Mouse (Mus musculus) hindbrain, embryonic 16.5 days (tissue): Measurements from ENCODE around the gene Gm7168. TPM values are rescaled to one million over a fixed set of nuclear protein-coding genes. Genes with fewer than 3 reads are reported as not detected.
"Not testable (repeated sequence)": the region's sequence is repeated elsewhere in the genome, so short reads cannot be mapped to it uniquely, and the experiment has no call there.

ENCODE experiments used
- ATAC-seq: fragments of 200-750 bp; cut with Nextera tagmentation; 2 replicates; pipeline ENCODE4 v1.8.0; 2017; ENCODE audit warnings: moderate TSS enrichment, moderate library complexity
- H3K27ac ChIP-seq: fragments of 300-500 bp; sonication (generic); 2 replicates; pipeline ENCODE4 v1.5.1; 2014; ENCODE audit warnings: low read depth, mild to moderate bottlenecking, control low read depth, low read length, moderate library complexity
- H3K27me3 ChIP-seq: fragments of 300-500 bp; sonication (generic); replicated peaks from 2 replicates; pipeline ENCODE4 v1.6.1; 2014; ENCODE audit warnings: low read length; ENCODE audit not compliant: control insufficient read depth, insufficient read depth
- H3K36me3 ChIP-seq: fragments of 300-500 bp; sonication (generic); 2 replicates; pipeline ENCODE4 v1.6.1; 2014; ENCODE audit warnings: mild to moderate bottlenecking, low read length, moderate library complexity, mixed read lengths; ENCODE audit not compliant: control insufficient read depth, insufficient read depth
- H3K4me1 ChIP-seq: fragments of 300-500 bp; sonication (generic); 2 replicates; pipeline ENCODE4 v1.6.1; 2014; ENCODE audit warnings: low read depth, low read length; ENCODE audit not compliant: control insufficient read depth, insufficient read depth
- H3K4me2 ChIP-seq: fragments of 300-500 bp; sonication (generic); 2 replicates; pipeline ENCODE4 v1.6.1; 2014; ENCODE audit warnings: mild to moderate bottlenecking, low read length, control low read depth, moderate library complexity
- H3K4me3 ChIP-seq: fragments of 300-500 bp; sonication (generic); 2 replicates; pipeline ENCODE4 v1.5.1; 2014; ENCODE audit warnings: mild to moderate bottlenecking, low read length, control low read depth, moderate library complexity
- H3K9ac ChIP-seq: fragments of 300-500 bp; sonication (generic); 2 replicates; pipeline ENCODE4 v1.6.1; 2014; ENCODE audit warnings: low read depth, mild to moderate bottlenecking, control low read depth, low read length, moderate library complexity
- H3K9me3 ChIP-seq: fragments of 300-500 bp; sonication (generic); 2 replicates; pipeline ENCODE4 v1.6.1; 2014; ENCODE audit warnings: mild to moderate bottlenecking, low read length, moderate library complexity; ENCODE audit not compliant: control insufficient read depth
- WGBS: fragments of 180-500 bp; shearing (Covaris S2); extraction: QIAGEN DNeasy Blood & Tissue Kit; methylation state at CpG from one replicate; pipeline ENCODE4 v1.1.7; 2014; 5-methylcytosine and 5-hydroxymethylcytosine counted together
- polyA plus RNA-seq: library from polyadenylated mRNA; unstranded; fragments of >200 nt; fragmentation: Nextera tagmentation; extraction: Ambion mirVana; gene quantifications from 2 replicates; pipeline ENCODE4 v1.2.1, GENCODE M21; 2015

Gene Gm7168
- polyA plus RNA-seq, 1 experiment from 2014 or later = not detected

DNA sequence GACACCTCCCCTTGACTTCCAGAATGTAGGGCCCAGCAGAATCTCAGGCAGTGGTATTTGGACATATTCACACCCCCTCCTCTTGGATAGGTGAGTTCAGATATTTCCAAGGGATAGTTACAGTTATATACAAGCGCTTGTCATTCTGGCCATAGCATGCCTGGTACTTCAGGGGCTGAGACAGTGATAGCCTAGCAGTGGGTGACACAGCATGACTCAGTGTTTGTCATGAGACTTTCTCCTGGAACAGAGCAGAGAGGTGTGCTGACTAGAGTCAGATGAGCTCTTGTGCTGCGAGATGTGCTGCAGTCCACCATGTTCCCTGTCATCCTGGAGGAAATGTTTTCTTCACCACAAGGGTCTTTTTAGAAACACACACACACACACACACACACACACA lies 23.6 kb upstream of the Gm7168 start:
- Histone ChIP-seq H3K9me3 (no peaks in the 10 kb centered on the region), H3K4me2 (no peak overlapping the region), H3K27me3 (no peaks in the 10 kb centered on the region), H3K4me3 (no peak overlapping the region), H3K36me3 (no peaks in the 10 kb centered on the region), H3K27ac (no peak overlapping the region), H3K9ac (no peak overlapping the region), H3K4me1 (no peaks in the 10 kb centered on the region)
- no peak for ATAC-seq
- 97% methylated on average over 2 of the region's 2 CpGs for WGBS

DNA sequence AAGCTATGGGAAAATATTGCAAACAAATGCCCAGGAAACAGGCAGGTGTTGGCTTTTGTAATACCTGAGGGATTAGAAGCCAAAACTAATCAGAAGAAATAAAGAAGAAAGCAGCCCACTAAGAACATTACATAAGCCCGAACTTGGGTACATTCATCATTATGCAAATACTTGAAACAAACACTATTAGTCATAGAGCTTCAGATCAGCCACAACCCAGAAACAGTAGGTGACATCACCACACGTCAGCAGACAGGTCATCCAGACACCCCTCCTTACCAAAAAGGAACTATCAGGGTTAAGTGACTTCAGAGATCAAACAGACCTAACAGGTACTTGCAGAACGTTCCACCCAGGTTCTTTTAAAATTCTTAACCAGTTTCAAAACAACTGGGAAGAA lies 22.2 kb upstream of the Gm7168 start:
- ATAC-seq = no peak
- no peak overlapping the region for H3K4me2 ChIP-seq

GRCm38 (mm10) chr17:13930421-13930820 lies 17.8 kb upstream of the Gm7168 start:
- H3K27me3 ChIP-seq = no peaks in the 10 kb centered on the region
- no peak overlapping the region for H3K4me2 ChIP-seq
- no peak for ATAC-seq
- no peak overlapping the region for H3K4me3 ChIP-seq
- WGBS = 90% methylated on average over 9 of the region's 9 CpGs
- H3K9me3 ChIP-seq = no peaks in the 10 kb centered on the region
- no peaks in the 10 kb centered on the region for H3K36me3 ChIP-seq
- no peak overlapping the region for H3K27ac ChIP-seq
- no peak overlapping the region for H3K9ac ChIP-seq
- no peaks in the 10 kb centered on the region for H3K4me1 ChIP-seq

More for the DNA sequence above, 22.2 kb upstream of the Gm7168 start:
- 68% methylated on average over 3 of the region's 3 CpGs for WGBS
- H3K9ac ChIP-seq = no peak overlapping the region
- no peaks in the 10 kb centered on the region for H3K36me3 ChIP-seq
- no peaks in the 10 kb centered on the region for H3K9me3 ChIP-seq
- no peak overlapping the region for H3K27ac ChIP-seq
- H3K4me3 ChIP-seq = no peak overlapping the region
- H3K27me3 ChIP-seq = no peaks in the 10 kb centered on the region
- H3K4me1 ChIP-seq = no peaks in the 10 kb centered on the region

DNA sequence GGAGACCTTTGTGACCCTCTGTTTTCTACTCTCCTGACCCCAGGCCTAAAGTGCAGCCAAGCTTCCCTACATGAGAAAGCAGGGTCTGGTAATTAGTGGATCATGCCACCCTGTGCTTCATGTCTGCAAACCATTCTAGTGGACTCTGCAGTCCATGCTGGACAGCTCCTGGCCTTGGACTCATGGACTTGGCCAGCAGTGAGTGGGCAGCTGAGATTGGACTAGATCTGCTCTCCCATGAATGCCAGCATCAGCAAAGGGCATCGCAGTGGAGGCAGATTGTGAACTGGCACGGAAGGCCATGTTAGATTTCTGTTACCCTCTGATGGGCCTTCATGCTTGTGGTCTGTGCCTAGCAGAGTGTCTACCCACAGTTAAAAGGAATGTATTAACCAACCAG lies 12.8 kb upstream of the Gm7168 start:
- not testable (repeated sequence) for H3K27ac ChIP-seq, H3K4me2 ChIP-seq, H3K9ac ChIP-seq, H3K36me3 ChIP-seq, H3K4me3 ChIP-seq, ATAC-seq, H3K4me1 ChIP-seq, H3K27me3 ChIP-seq, H3K9me3 ChIP-seq
- 97% methylated on average over 2 of the region's 2 CpGs for WGBS

GRCm38 (mm10) chr17:13937787-13938186 lies 10.4 kb upstream of the Gm7168 start:
- H3K4me2 ChIP-seq = no peak overlapping the region
- no peak overlapping the region for H3K4me3 ChIP-seq
- ATAC-seq = no peak
- no peak overlapping the region for H3K9ac ChIP-seq
- no peaks in the 10 kb centered on the region for H3K36me3 ChIP-seq
- 94% methylated on average over 4 of the region's 4 CpGs for WGBS
- H3K27ac ChIP-seq = no peak overlapping the region
- no peaks in the 10 kb centered on the region for H3K4me1 ChIP-seq
- no peaks in the 10 kb centered on the region for H3K9me3 ChIP-seq
- H3K27me3 ChIP-seq = no peaks in the 10 kb centered on the region

- Histone ChIP-seq H3K4me2 (no peak overlapping the region), H3K9ac (no peak overlapping the region), H3K4me3 (no peak overlapping the region), H3K9me3 (no peaks in the 10 kb centered on the region), H3K4me1 (no peaks in the 10 kb centered on the region), H3K27me3 (no peaks in the 10 kb centered on the region), H3K36me3 (no peaks in the 10 kb centered on the region), H3K27ac (no peak overlapping the region)
- ATAC-seq = 0 out of 2 replicates have a peak, but pooled peaks have one; percentile 40
- WGBS = 70% methylated on average over 3 of the region's 3 CpGs
Measured at GRCm38 (mm10) chr17:13938652-13939051, 9.5 kb upstream of the Gm7168 start.

DNA sequence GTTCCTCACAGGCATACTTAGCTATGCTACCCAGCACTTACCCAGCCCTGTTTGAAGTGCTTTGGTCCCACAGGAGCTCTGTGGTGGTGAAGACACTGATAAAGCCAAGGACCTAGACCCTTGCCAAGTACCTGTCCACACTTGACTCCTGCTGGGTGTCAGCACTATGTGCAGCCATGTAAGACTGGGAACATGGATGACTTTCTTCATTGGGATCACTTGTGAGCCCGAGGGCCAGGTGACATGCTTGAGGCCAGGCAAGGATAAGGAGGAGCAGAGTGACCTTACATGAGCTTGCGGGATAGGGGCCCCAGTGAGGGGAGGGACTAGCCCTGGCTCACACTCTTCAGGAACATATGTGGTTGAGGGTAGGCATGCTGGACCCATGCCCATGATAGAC lies 8.9 kb upstream of the Gm7168 start:
- H3K36me3 ChIP-seq, H3K4me3 ChIP-seq, H3K9me3 ChIP-seq, H3K4me1 ChIP-seq, H3K27ac ChIP-seq, H3K27me3 ChIP-seq, ATAC-seq, H3K9ac ChIP-seq, H3K4me2 ChIP-seq: not testable (repeated sequence)
- WGBS = 87% methylated on average over 2 of the region's 2 CpGs

- H3K4me2 ChIP-seq = no peak overlapping the region
- no peaks in the 10 kb centered on the region for H3K4me1 ChIP-seq
- ATAC-seq = no peak
- 59% methylated on average over 1 of the region's 1 CpGs for WGBS
- H3K27ac ChIP-seq = no peak overlapping the region
- no peaks in the 10 kb centered on the region for H3K36me3 ChIP-seq
- no peaks in the 10 kb centered on the region for H3K27me3 ChIP-seq
- H3K9me3 ChIP-seq = no peaks in the 10 kb centered on the region
- H3K9ac ChIP-seq = no peak overlapping the region
- no peak overlapping the region for H3K4me3 ChIP-seq
Measured at GRCm38 (mm10) chr17:13940487-13940886, 7.7 kb upstream of the Gm7168 start.

DNA sequence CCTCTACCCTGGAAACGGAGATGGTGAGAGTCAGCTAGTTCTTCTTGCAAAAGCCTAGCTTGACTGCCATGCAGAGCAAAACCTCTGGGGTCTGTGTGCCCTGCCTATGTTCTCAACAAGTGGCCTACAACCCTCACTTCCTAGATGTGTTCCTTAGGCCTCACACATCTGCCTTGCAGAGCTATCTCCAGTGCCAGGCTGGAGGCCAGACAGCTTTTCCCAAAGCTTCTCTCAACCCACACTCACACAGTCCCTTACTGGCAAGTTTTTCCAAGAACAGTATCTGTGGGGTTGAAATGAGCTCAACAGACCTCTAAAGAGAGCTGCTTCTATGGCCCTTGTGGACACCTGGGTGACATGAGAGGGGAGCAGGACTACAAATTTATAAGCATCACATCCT lies 3.4 kb downstream of the Gm7168 start:
- not testable (repeated sequence) for H3K36me3 ChIP-seq, H3K9ac ChIP-seq, ATAC-seq, H3K4me1 ChIP-seq, H3K9me3 ChIP-seq, H3K4me2 ChIP-seq, H3K27ac ChIP-seq, H3K27me3 ChIP-seq, H3K4me3 ChIP-seq
- 87% methylated on average over 1 of the region's 1 CpGs for WGBS

DNA sequence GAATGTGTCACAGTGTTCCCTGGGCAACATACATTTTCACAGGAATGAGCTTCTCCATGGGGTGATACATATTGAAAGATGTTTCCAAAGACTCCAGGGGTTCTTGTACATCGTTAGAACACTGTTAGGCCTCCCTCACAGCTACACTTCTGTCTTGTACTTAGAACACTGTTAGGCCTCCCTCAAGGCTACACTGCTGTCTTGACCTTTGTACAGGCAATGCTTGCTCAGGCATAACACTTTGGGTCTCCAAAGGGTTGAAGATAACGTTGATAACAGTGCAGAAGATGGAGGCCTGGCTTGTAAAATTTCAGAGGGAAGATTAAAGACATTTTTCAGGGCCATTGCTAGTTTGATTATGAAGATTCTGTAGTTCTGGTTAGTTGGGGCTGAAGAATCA lies 10.0 kb downstream of the Gm7168 start:
- H3K9me3 ChIP-seq, H3K4me3 ChIP-seq, H3K27ac ChIP-seq, H3K9ac ChIP-seq, H3K36me3 ChIP-seq, H3K4me2 ChIP-seq, H3K27me3 ChIP-seq, ATAC-seq, H3K4me1 ChIP-seq: not testable (repeated sequence)
- 47% methylated on average over 1 of the region's 2 CpGs for WGBS
